Mouse (Mus musculus): Measurements from ENCODE around the gene Nin. TPM values are rescaled to one million over a fixed set of nuclear protein-coding genes. Genes with fewer than 3 reads are reported as not detected.

The Nin gene
- total RNA-seq, 2 experiments from 2014 or later = 36.7 to 39.8 TPM

Other genes starting within 250 kb of the Nin start
- 1 to 10 TPM; 5.6 to 6.2 TPM for gene Atl1, start 221.1 kb downstream of the Nin start, total RNA-seq (2021)
- 10 to 100 TPM; 33.7 to 40.4 TPM for gene Map4k5, start 220.5 kb downstream of the Nin start, total RNA-seq (2021)
- 10 to 100 TPM; 63.2 to 65.8 TPM for gene Sav1, start 126.7 kb downstream of the Nin start, total RNA-seq (2021)
- not detected for gene Abhd12b, start 40.4 kb upstream of the Nin start, total RNA-seq (2021)
- 1 to 10 TPM; 7.3 to 7.5 TPM for gene Pygl, start 117.8 kb upstream of the Nin start, total RNA-seq (2021)
- under 1 TPM; 0.18 to 0.66 TPM for gene Trim9, start 233.9 kb upstream of the Nin start, total RNA-seq (2021)